Mouse (Mus musculus) limb, embryonic 14.5 days (tissue): ENCODE results near the gene Sertm1. TPM values are rescaled to one million over a fixed set of nuclear protein-coding genes. Genes with fewer than 3 reads are reported as not detected.
A peak's percentile ranks its signal among the peaks of the same experiment; 100 is the strongest.

ENCODE experiments used
- ATAC-seq: fragments of 200-750 bp; cut with Nextera tagmentation; 2 replicates; pipeline ENCODE4 v1.8.0; 2017; ENCODE audit warnings: low read depth, moderate number of reproducible peaks, moderate TSS enrichment; ENCODE audit not compliant: low FRiP score
- DNase-seq: peaks from one replicate; pipeline ENCODE4 v3.0.0-alpha.2; 2015; ENCODE audit warnings: low spot score
- H3K27ac ChIP-seq: fragments of 300-500 bp; sonication (generic); replicated peaks from 2 replicates; pipeline ENCODE4 v1.5.1; 2014; ENCODE audit warnings: low read depth, mild to moderate bottlenecking, low read length, moderate library complexity, mixed read lengths
- H3K27me3 ChIP-seq: fragments of 300-500 bp; sonication (generic); 2 replicates; pipeline ENCODE4 v1.6.1; 2014; ENCODE audit warnings: low read length, mixed read lengths; ENCODE audit not compliant: control insufficient read depth, insufficient read depth
- H3K36me3 ChIP-seq: fragments of 300-500 bp; sonication (generic); 2 replicates; pipeline ENCODE4 v1.6.1; 2014; ENCODE audit warnings: mild to moderate bottlenecking, low read length, moderate library complexity, mixed read lengths; ENCODE audit not compliant: control insufficient read depth, insufficient read depth
- H3K4me1 ChIP-seq: fragments of 300-500 bp; sonication (generic); 2 replicates; pipeline ENCODE4 v1.6.1; 2014; ENCODE audit warnings: antibody characterized with exemption, low read length, mixed read lengths; ENCODE audit not compliant: control insufficient read depth, insufficient read depth
- H3K4me2 ChIP-seq: fragments of 300-500 bp; sonication (generic); replicated peaks from 2 replicates; pipeline ENCODE4 v1.6.1; 2014; ENCODE audit warnings: low read depth, mild to moderate bottlenecking, low read length, moderate library complexity; ENCODE audit not compliant: severe bottlenecking
- H3K4me3 ChIP-seq: fragments of 300-500 bp; sonication (generic); replicated peaks from 2 replicates; pipeline ENCODE4 v1.5.1; 2014; ENCODE audit warnings: low read length
- H3K9ac ChIP-seq: fragments of 300-500 bp; sonication (generic); 2 replicates; pipeline ENCODE4 v1.6.1; 2014; ENCODE audit warnings: mild to moderate bottlenecking, low read depth, low read length, moderate library complexity; ENCODE audit not compliant: severe bottlenecking
- H3K9me3 ChIP-seq: fragments of 300-500 bp; sonication (generic); 2 replicates; pipeline ENCODE4 v1.6.1; 2016; ENCODE audit warnings: low read length; ENCODE audit not compliant: control insufficient read depth
- POLR2A ChIP-seq: fragments of 200-500 bp; IDR thresholded peaks from 2 replicates; pipeline ENCODE4 v1.8.0; 2012; ENCODE audit warnings: inconsistent platforms, mild to moderate bottlenecking, moderate library complexity, borderline replicate concordance; ENCODE audit not compliant: insufficient read depth, insufficient read length; ENCODE audit errors: extremely low read depth
- WGBS: fragments of 180-500 bp; shearing (Covaris S2); extraction: QIAGEN DNeasy Blood & Tissue Kit; methylation state at CpG from one replicate; pipeline ENCODE4 v1.1.7; 2014; 5-methylcytosine and 5-hydroxymethylcytosine counted together
- polyA plus RNA-seq, 2 experiments: library from polyadenylated mRNA; depleted of rRNA in 1 of 2; stranded (reverse) in 1 of 2; unstranded in 1 of 2; fragments of >200 nt; fragmentation: Nextera tagmentation in 1 of 2; extraction: Ambion mirVana in 1 of 2; gene quantifications; 2 replicates each; pipeline versions ENCODE4 v1.2.1 to v1.2.3; 2012 to 2014

The Sertm1 gene
- polyA plus RNA-seq, 2 experiments = 0.21 to 0.53 TPM

- no peak overlapping the region for H3K4me3 ChIP-seq
- H3K4me1 ChIP-seq = no peaks in the 10 kb centered on the region
- no peaks in the 10 kb centered on the region for H3K36me3 ChIP-seq
- no peaks in the 10 kb centered on the region for H3K9me3 ChIP-seq
- H3K4me2 ChIP-seq = no peak overlapping the region
- TF ChIP-seq POLR2A = no peak
- WGBS = 72% methylated on average over 3 of the region's 3 CpGs
- DNase-seq (no peak), ATAC-seq (no peak)
- H3K9ac ChIP-seq = no peak overlapping the region
- H3K27ac ChIP-seq = no peak overlapping the region
- H3K27me3 ChIP-seq = 0 out of 2 replicates have a peak, but pooled peaks cover 2% of the 10 kb centered on the region
These were observed 4.7 kb upstream of the Sertm1 start for GRCm38 (mm10) chr3:54920425-54920824.

GRCm38 (mm10) chr3:54914845-54915642 is 643 bp downstream of the Sertm1 start:
- H3K27ac ChIP-seq = no peak overlapping the region
- no peaks in the 10 kb centered on the region for H3K36me3 ChIP-seq
- no peaks in the 10 kb centered on the region for H3K4me1 ChIP-seq
- H3K27me3 ChIP-seq = peaks cover 26% of the 10 kb centered on the region; the same call in 1 of the 2 replicates
- peak overlapping the region; percentile 46 for H3K9ac ChIP-seq
- DNase-seq (no peak), ATAC-seq (no peak)
- peak overlapping the region; percentile 46 for H3K4me3 ChIP-seq
- no peaks in the 10 kb centered on the region for H3K9me3 ChIP-seq
- WGBS = 2% methylated on average over 31 of the region's 31 CpGs
- TF ChIP-seq POLR2A = no peak
- H3K4me2 ChIP-seq = peak overlapping the region; percentile 92

GRCm38 (mm10) chr3:54908878-54909277 is 6.8 kb downstream of the Sertm1 start:
- Histone ChIP-seq H3K36me3 (no peaks in the 10 kb centered on the region), H3K4me3 (no peak overlapping the region), H3K9me3 (no peaks in the 10 kb centered on the region), H3K27ac (no peak overlapping the region), H3K4me1 (no peaks in the 10 kb centered on the region), H3K9ac (no peak overlapping the region), H3K4me2 (no peak overlapping the region), H3K27me3 (peaks cover 9% of the 10 kb centered on the region; the same call in 1 of the 2 replicates)
- DNase-seq (no peak), ATAC-seq (no peak)
- WGBS = 83% methylated on average over 1 of the region's 1 CpGs
- TF ChIP-seq POLR2A = no peak

GRCm38 (mm10) chr3:54897974-54898373 is 17.7 kb downstream of the Sertm1 start:
- H3K4me3 ChIP-seq = no peak overlapping the region
- TF ChIP-seq POLR2A = no peak
- H3K27ac ChIP-seq = no peak overlapping the region
- 86% methylated on average over 10 of the region's 10 CpGs for WGBS
- no peak overlapping the region for H3K4me2 ChIP-seq
- no peaks in the 10 kb centered on the region for H3K9me3 ChIP-seq
- H3K9ac ChIP-seq = no peak overlapping the region
- no peaks in the 10 kb centered on the region for H3K36me3 ChIP-seq
- DNase-seq = no peak
- ATAC-seq = no peak
- H3K27me3 ChIP-seq = no peaks in the 10 kb centered on the region
- H3K4me1 ChIP-seq = no peaks in the 10 kb centered on the region

GRCm38 (mm10) chr3:54894891-54895290 is 20.8 kb downstream of the Sertm1 start:
- Histone ChIP-seq H3K36me3 (no peaks in the 10 kb centered on the region), H3K27ac (no peak overlapping the region), H3K9me3 (no peaks in the 10 kb centered on the region), H3K4me2 (no peak overlapping the region), H3K9ac (no peak overlapping the region), H3K4me1 (no peaks in the 10 kb centered on the region), H3K27me3 (no peaks in the 10 kb centered on the region), H3K4me3 (no peak overlapping the region)
- no peak for ATAC-seq
- 85% methylated on average over 1 of the region's 1 CpGs for WGBS
- DNase-seq = no peak
- TF ChIP-seq POLR2A = no peak
